Mouse (Mus musculus) bone marrow macrophage, adult 2 months (primary cell): ENCODE measurements around the gene Arhgef28. TPM values are rescaled to one million over a fixed set of nuclear protein-coding genes. Genes with fewer than 3 reads are reported as not detected.

ENCODE experiments used
- H3K27ac ChIP-seq: 2 replicates; pipeline ENCODE4 v1.5.1; 2012; ENCODE audit warnings: low read depth, low read length; ENCODE audit not compliant: insufficient read depth
- H3K4me1 ChIP-seq: 2 replicates; pipeline ENCODE4 v1.6.1; 2012; ENCODE audit warnings: low read length; ENCODE audit not compliant: control insufficient read depth, insufficient read depth
- H3K4me3 ChIP-seq: 2 replicates; pipeline ENCODE4 v1.5.1; 2012; ENCODE audit warnings: mild to moderate bottlenecking, low read length, moderate library complexity; ENCODE audit not compliant: insufficient read depth
- CTCF ChIP-seq: IDR thresholded peaks from 2 replicates; pipeline ENCODE4 v1.5.1; 2012; ENCODE audit warnings: low read depth, mild to moderate bottlenecking, low read length, moderate library complexity
- POLR2A ChIP-seq: IDR thresholded peaks from 2 replicates; pipeline ENCODE4 v1.6.1; 2012; ENCODE audit warnings: mild to moderate bottlenecking, low read depth, low read length, borderline replicate concordance
- polyA plus RNA-seq: library from polyadenylated mRNA; stranded (reverse); fragments of >200 nt; gene quantifications from 2 replicates; pipeline ENCODE4 v1.2.4, GENCODE M21; 2012; ENCODE audit not compliant: missing spikeins, insufficient read depth, insufficient read length

Gene Arhgef28
- polyA plus RNA-seq, 1 experiment = not detected

DNA sequence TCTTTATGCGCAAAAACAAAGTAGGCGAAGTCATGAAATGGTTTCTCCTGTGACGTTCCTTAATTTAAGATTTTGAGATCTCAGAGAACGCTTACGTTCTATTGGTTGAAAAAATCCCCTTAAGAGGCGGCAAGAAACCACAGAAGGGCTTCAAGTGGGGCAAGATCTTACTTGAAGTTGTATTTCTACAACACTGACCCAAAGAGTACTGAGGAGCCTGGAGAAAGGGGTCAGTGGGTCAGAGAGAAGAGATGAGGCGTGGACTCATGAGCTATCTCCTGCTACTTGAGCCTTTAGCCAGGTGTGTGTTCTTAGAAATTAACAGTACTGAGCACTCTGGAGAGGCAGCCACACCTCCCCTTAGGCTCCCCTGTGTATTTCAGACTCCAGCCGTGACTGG is 44.7 kb downstream of the Arhgef28 start:
- Histone ChIP-seq H3K4me3 (no peak overlapping the region), H3K4me1 (no peaks in the 10 kb centered on the region), H3K27ac (no peak overlapping the region)
- TF ChIP-seq CTCF (no peak), POLR2A (no peak)

DNA sequence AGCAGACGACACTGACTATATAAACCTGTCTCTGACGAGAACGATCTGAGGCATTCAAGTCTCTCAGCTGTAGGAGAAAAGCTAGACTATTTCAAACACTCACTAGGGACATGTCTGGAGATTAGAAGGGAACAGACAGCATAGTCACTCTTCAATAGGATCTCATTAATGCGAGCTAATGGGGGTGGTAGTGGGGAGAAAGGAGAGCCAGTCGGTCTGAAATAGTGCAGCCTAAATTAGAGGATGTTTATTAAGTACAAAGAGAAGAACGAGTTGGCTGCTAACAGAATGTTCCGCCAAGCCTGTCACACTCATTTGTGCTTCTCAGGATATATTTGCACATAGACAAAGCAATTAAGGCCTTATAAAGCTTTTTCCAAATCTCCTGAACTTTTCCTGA is 49.6 kb downstream of the Arhgef28 start:
- Histone ChIP-seq H3K4me3 (no peak overlapping the region), H3K27ac (no peak overlapping the region)
- no peak for TF ChIP-seq POLR2A
- no peak for TF ChIP-seq CTCF

DNA sequence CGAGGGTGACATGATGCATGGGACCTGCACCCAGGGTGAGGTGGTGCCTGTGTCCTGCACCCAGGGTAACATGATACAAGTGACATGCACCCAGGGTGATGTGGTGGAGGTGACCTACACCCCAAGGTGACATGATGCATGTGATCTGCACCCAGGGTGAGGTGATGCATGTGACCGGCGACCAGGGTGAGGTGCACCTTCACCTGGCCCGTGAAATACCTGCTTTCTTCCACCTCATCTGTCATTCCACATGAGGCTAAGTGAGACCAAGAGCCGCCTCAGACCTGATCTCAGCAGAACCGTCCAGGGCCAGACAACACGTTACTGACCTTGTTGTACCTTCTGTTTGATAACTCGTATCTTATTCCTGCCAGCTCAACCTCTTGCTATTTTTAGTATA is 53.5 kb downstream of the Arhgef28 start:
- H3K4me3 ChIP-seq = no peak overlapping the region
- TF ChIP-seq POLR2A (no peak), CTCF (no peak)
- H3K4me1 ChIP-seq = no peaks in the 10 kb centered on the region
- no peak overlapping the region for H3K27ac ChIP-seq

More for the DNA sequence above, 49.6 kb downstream of the Arhgef28 start:
- no peaks in the 10 kb centered on the region for H3K4me1 ChIP-seq

DNA sequence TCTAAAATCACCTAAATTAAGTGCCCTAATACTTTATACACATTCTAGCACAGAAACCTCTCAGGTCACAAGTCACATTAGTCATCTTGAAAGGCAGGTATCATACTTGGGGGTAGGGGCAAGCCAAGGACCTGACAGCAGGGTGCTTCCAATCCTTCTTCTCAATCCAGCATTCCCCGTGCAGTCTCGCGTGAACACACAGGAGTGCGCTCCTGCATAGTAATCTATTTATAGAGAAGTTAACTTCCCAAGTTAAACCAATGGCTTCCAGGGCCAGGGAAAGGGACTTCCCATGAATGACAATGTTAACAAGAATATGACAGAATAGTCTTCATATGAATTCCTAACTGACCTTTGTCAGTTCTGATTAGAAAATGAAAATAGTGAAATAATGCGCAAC is 58.7 kb downstream of the Arhgef28 start:
- no peaks in the 10 kb centered on the region for H3K4me1 ChIP-seq
- H3K27ac ChIP-seq = no peak overlapping the region
- TF ChIP-seq CTCF (no peak), POLR2A (no peak)
- H3K4me3 ChIP-seq = no peak overlapping the region

DNA sequence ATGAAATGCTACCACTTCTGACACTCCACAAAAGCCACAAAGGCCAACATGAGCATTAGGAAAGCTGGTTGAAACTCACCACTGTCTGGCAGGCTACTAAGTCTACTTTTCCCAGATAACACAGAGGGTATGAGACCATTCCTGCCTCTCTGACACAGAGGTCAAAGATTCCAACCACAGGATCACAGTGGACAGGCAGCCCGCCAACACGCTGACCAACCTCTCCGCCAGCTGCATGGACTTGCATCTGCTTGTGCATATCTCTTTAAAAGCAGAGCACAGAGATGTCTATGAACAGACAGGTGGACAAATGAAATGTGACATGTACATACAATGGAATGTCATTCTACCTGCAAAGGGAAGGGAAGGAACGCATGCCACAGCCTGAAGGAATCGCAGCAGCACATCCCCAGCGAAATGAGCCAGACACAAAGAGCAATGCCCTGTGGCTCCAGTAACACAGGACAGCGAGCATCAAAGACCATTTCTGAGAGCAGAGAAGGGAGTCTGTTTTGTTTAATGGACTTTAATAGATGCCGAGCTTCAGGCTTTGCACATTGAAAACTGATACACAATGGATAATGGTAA is 59.6 kb downstream of the Arhgef28 start:
- TF ChIP-seq CTCF (no peak), POLR2A (no peak)
- no peaks in the 10 kb centered on the region for H3K4me1 ChIP-seq
- H3K27ac ChIP-seq = no peak overlapping the region
- H3K4me3 ChIP-seq = no peak overlapping the region

DNA sequence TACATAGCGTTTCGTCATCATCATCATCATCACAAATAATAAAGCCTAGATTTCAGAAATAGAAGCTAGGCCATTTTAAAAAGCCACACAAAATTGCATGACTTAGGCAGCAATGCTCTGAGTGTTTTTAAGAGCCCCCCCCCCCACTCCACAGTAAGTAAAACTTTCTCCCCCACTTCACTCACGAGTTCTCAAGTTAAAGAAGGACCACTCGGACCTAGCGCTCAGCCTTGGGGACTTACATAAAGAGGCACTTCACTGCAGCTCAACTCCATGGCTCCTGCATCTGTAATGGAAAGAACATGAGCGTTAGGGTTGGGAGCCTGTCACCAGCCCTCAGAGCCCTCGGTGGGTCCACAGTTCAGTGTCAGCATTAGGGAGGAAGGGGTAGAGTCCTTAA is 60.9 kb downstream of the Arhgef28 start:
- Histone ChIP-seq H3K4me3 (no peak overlapping the region), H3K4me1 (no peaks in the 10 kb centered on the region), H3K27ac (no peak overlapping the region)
- TF ChIP-seq POLR2A (no peak), CTCF (no peak)

DNA sequence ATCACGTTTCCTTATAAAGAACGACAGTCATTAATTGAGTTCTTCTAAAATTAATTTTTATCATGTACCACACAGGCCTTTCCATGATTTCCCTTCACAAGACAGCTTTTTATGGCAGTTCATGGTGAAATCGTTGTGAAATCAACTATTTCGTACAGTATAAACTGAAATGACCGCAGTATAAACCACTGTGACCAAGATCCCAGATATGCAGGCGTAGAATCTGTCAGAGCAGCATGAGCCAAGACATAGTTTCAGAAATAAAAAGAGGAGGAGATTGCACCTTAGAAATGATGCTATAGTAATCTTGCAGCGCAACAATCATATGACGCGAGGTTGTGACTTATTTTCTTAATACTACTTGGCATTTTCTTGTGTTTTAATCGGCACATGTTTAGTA is 63.2 kb downstream of the Arhgef28 start:
- TF ChIP-seq POLR2A (no peak), CTCF (no peak)
- Histone ChIP-seq H3K27ac (no peak overlapping the region), H3K4me3 (no peak overlapping the region), H3K4me1 (no peaks in the 10 kb centered on the region)

DNA sequence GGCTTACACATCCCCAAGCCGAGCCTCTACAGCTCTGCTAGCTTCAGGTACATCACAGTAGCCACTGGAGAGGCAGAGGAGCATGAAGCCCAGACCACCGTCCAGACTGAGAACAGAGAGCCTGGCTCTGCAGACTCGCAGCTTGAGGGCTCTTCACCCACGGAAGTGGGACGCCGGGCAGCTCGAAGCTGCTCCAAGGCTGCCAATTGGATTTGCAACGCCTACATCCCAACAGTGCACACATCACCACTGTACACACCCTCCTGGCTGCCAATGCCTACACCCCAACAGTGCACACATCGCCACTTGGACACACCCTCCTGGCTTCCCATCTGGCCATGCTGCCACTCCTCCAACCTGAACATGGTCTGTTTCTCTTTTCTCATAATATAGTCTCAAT is 65.6 kb downstream of the Arhgef28 start:
- H3K27ac ChIP-seq = no peak overlapping the region
- TF ChIP-seq POLR2A = no peak
- TF ChIP-seq CTCF = no peak
- no peaks in the 10 kb centered on the region for H3K4me1 ChIP-seq
- H3K4me3 ChIP-seq = no peak overlapping the region

DNA sequence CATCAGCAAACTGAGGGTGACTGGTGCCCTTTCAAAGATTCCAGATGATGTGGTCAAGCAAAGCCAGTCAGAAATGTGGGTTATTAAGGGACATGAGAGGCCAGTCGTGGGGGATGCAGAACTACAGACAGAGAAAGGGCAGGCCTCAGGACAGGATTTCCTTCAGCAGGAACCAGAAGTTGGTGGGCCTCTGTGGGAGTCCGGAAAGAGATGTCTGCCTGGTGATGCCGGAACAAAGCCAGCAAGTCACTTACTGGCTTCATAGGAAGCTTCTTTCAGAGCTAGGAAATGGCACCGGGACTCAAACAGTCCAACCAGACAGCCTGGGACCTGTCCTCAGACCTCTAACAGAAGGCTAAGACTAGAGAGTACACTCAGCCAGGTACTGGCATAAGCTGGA is 67.5 kb downstream of the Arhgef28 start:
- Histone ChIP-seq H3K4me1 (no peaks in the 10 kb centered on the region), H3K27ac (no peak overlapping the region), H3K4me3 (no peak overlapping the region)
- TF ChIP-seq CTCF (no peak), POLR2A (no peak)

DNA sequence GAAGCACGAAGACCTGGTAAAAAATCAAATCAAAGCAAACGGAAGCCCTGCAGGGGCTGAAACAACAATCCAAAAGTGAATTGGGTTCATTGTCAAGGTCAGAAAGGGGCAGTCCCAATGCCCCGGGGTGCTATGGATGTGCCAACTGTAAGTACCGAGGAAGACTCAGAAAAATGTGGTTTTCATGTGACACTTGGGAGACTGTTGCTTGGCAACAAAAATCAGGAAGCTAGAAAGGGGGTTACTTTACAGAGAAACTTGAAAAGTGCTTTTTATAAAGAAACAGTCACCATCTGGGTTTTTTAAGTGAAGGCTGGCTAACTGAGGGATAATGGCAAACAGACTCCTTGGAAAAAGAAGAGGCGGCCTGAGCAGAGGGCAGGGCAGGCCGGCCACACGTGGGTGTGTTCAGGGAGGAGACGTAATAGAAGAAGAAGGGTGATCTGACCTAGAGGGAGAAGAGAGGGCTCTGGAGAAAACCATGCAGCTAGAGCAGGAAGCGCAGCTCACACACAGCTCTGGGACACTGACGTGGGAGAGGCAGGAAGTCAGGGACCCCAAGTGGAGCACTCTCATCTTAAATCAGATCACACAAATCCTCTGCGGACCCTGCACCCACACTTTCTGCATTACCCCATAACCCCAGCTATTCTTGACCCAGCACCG is 70.2 kb downstream of the Arhgef28 start:
- no peak overlapping the region for H3K4me3 ChIP-seq
- H3K27ac ChIP-seq = no peak overlapping the region
- TF ChIP-seq POLR2A (no peak), CTCF (no peak)
- H3K4me1 ChIP-seq = no peaks in the 10 kb centered on the region

DNA sequence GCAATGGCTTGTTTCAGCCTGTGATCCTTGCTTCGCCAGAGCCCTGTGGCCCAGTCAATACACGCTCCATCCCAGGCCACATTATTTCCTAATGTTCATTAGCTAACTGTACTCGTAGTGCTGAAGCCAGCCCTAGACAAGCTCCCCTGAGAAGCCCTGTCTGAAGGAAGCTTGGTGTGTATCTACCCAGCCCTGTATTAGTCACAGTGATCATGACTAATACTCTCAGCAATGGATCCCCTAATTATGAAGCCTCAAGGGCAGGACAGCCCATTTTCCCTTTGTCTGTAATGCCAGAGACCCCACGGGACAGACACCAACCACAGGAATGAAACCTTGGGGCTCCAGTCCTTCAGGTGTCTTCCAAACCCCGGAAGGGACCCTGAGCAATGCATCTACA is 73.3 kb downstream of the Arhgef28 start:
- H3K4me1 ChIP-seq = no peaks in the 10 kb centered on the region
- H3K27ac ChIP-seq = no peak overlapping the region
- no peak for TF ChIP-seq POLR2A
- no peak for TF ChIP-seq CTCF
- H3K4me3 ChIP-seq = no peak overlapping the region
